Comparison of ENCODE assay signal across 26 mouse cellular contexts in the genomic region with DNA sequence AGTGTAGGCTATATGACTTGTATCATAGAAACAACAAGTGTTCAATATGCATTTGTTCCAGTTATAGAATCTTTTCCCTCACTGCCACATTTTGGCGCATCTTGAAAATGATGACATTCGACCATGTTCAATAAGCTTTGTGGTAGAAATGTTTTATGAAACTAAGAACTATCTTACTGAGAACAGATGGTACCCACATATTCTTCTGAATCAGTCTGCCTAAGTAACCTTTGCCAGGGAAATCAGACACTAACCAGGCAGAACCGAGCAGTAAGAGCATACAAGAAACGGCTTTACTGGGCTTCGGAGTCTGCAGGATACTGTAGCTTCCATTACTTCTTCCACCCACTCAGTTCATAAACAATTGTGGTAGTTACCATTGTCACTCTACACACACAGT.
DNase-seq lines count a peak whose midpoint lies in the region; ATAC-seq and TF ChIP-seq lines count a peak whose summit lies in the region.
"Had no signal": no experiment of that assay in that cellular context is flagged by ENCODE, and none has a peak within 500 bp of the region (broad histone marks: within the 10 kb centered on the region; RNA-seq: fewer than 3 reads in every experiment).

No protein-coding gene starts in this region.

- H3K9ac ChIP-seq in forebrain, postnatal 0 days = no peak overlapping the region
- H3K9ac ChIP-seq in forebrain, embryonic 12.5 days = no peak overlapping the region
- H3K9ac ChIP-seq in lung, postnatal 0 days (replicated peaks; ENCODE audit: low read depth) = no peak overlapping the region
- H3K9ac ChIP-seq: embryonic facial prominence, embryonic 12.5 days; embryonic facial prominence, embryonic 15.5 days; forebrain, embryonic 13.5 days; hindbrain, embryonic 13.5 days had no signal

- no peak overlapping the region for H3K27ac ChIP-seq in forebrain, postnatal 0 days (ENCODE audit: low read depth, low read length)
- no peak overlapping the region for H3K27ac ChIP-seq in forebrain, embryonic 12.5 days
- peak overlapping the region; percentile 46; the same call in 1 of the 2 replicates for H3K27ac ChIP-seq in left cerebral cortex, adult 2 months
- no peak overlapping the region for H3K27ac ChIP-seq in lung, postnatal 0 days (ENCODE audit: low read length)
- H3K27ac ChIP-seq: embryonic facial prominence, embryonic 12.5 days; embryonic facial prominence, embryonic 15.5 days; forebrain, embryonic 13.5 days; hindbrain, embryonic 10.5 days; hindbrain, embryonic 13.5 days had no signal

- intact Hi-C loops in left cerebral cortex, adult 2 months (cut with DNase I) = no loop called here

- TF ChIP-seq CTCF in forebrain, postnatal 0 days (IDR thresholded peaks at IDR 0.05; ENCODE audit: low read depth) = no peak
- TF ChIP-seq CTCF in left cerebral cortex, adult 2 months (IDR thresholded peaks at IDR 0.05) = no peak
- no peak for TF ChIP-seq CTCF in lung, postnatal 0 days (IDR thresholded peaks at IDR 0.05)

- peak; percentile 77 for ATAC-seq in forebrain, postnatal 0 days
- no peak for ATAC-seq in forebrain, embryonic 12.5 days (ENCODE audit: low FRiP score)
- ATAC-seq in lung, postnatal 0 days = no peak
- ATAC-seq: activated CD4-positive, CD25-positive, alpha-beta regulatory T cell, adult 4 months; forebrain, embryonic 13.5 days; forebrain, embryonic 16.5 days; hindbrain, embryonic 16.5 days had no signal

- no peaks in the 10 kb centered on the region for H3K27me3 ChIP-seq in forebrain, postnatal 0 days (ENCODE audit: insufficient read depth, low read length)
- H3K27me3 ChIP-seq in forebrain, embryonic 12.5 days = no peaks in the 10 kb centered on the region
- H3K27me3 ChIP-seq in lung, postnatal 0 days (replicated peaks; ENCODE audit: insufficient read depth, low read length) = no peaks in the 10 kb centered on the region
- H3K27me3 ChIP-seq: embryonic facial prominence, embryonic 12.5 days; embryonic facial prominence, embryonic 15.5 days; forebrain, embryonic 13.5 days; hindbrain, embryonic 13.5 days had no signal

- DNase-seq in forebrain, postnatal 0 days = peak; percentile 37
- DNase-seq in layer of hippocampus, adult 18-20 months (ENCODE audit: low spot score in 2 of 2) = peak; percentile 14 to 47
- DNase-seq in layer of hippocampus, adult 11-12 months (ENCODE audit: low spot score) = no peak
- no peak for DNase-seq in left cerebral cortex, adult 2 months (ENCODE audit: extremely low spot score in 1 of 2, low spot score in 2 of 2)
- DNase-seq in left cerebral cortex, adult 18-20 months (ENCODE audit: low spot score in 2 of 2) = no peak
- peak; percentile 46 for DNase-seq in telencephalon, adult 2 months (ENCODE audit: low read depth, low spot score)
- no peak for DNase-seq in lung, postnatal 0 days (ENCODE audit: low spot score)
- DNase-seq: adrenal gland, adult 8-10 months; adrenal gland, postnatal 25 days; cerebellum, adult 18-20 months; cerebellum, adult 9-10 months; cerebellum, postnatal 14 days; gastrocnemius, postnatal 10 days; gastrocnemius, postnatal 36 days; heart, postnatal 36 days had no signal

- no peak overlapping the region for H3K4me3 ChIP-seq in forebrain, postnatal 0 days (ENCODE audit: low read depth, low read length)
- H3K4me3 ChIP-seq in forebrain, embryonic 12.5 days (replicated peaks) = no peak overlapping the region
- no peak overlapping the region for H3K4me3 ChIP-seq in left cerebral cortex, adult 2 months
- H3K4me3 ChIP-seq in lung, postnatal 0 days (ENCODE audit: low read depth, low read length) = no peak overlapping the region
- H3K4me3 ChIP-seq: embryonic facial prominence, embryonic 12.5 days; embryonic facial prominence, embryonic 15.5 days; erythroblast, embryonic 14.5 days; forebrain, embryonic 13.5 days; hindbrain, embryonic 10.5 days; hindbrain, embryonic 13.5 days had no signal

- no peaks in the 10 kb centered on the region for H3K36me3 ChIP-seq in forebrain, postnatal 0 days (ENCODE audit: insufficient read depth)
- no peaks in the 10 kb centered on the region for H3K36me3 ChIP-seq in forebrain, embryonic 12.5 days (replicated peaks)
- no peaks in the 10 kb centered on the region for H3K36me3 ChIP-seq in lung, postnatal 0 days (ENCODE audit: insufficient read depth, low read length)
- H3K36me3 ChIP-seq: embryonic facial prominence, embryonic 12.5 days; embryonic facial prominence, embryonic 15.5 days; hindbrain, embryonic 10.5 days; hindbrain, embryonic 13.5 days had no signal

- H3K4me1 ChIP-seq in forebrain, postnatal 0 days (ENCODE audit: insufficient read depth) = no peaks in the 10 kb centered on the region
- peaks cover 5% of the 10 kb centered on the region; the same call in 1 of the 2 replicates for H3K4me1 ChIP-seq in forebrain, embryonic 12.5 days
- H3K4me1 ChIP-seq in lung, postnatal 0 days (ENCODE audit: insufficient read depth, low read depth, low read length) = no peaks in the 10 kb centered on the region
- H3K4me1 ChIP-seq: embryonic facial prominence, embryonic 12.5 days; embryonic facial prominence, embryonic 15.5 days had no signal

- no peak overlapping the region for H3K4me2 ChIP-seq in forebrain, postnatal 0 days (ENCODE audit: low read depth)
- H3K4me2 ChIP-seq in forebrain, embryonic 12.5 days = no peak overlapping the region
- no peak overlapping the region for H3K4me2 ChIP-seq in lung, postnatal 0 days (replicated peaks; ENCODE audit: low read depth, low read length)
- H3K4me2 ChIP-seq: embryonic facial prominence, embryonic 12.5 days; embryonic facial prominence, embryonic 15.5 days; forebrain, embryonic 13.5 days; heart, embryonic 11.5 days; hindbrain, embryonic 13.5 days had no signal

- 79% methylated on average over 5 of the region's 5 CpGs for WGBS in forebrain, postnatal 0 days
- 96% methylated on average over 5 of the region's 5 CpGs for WGBS in forebrain, embryonic 12.5 days
- 96% methylated on average over 5 of the region's 5 CpGs for WGBS in lung, postnatal 0 days

- no peaks in the 10 kb centered on the region for H3K9me3 ChIP-seq in forebrain, postnatal 0 days (ENCODE audit: low read length)
- H3K9me3 ChIP-seq in forebrain, embryonic 12.5 days = no peaks in the 10 kb centered on the region
- no peaks in the 10 kb centered on the region for H3K9me3 ChIP-seq in lung, postnatal 0 days (ENCODE audit: low read length)
- H3K9me3 ChIP-seq: embryonic facial prominence, embryonic 12.5 days; embryonic facial prominence, embryonic 15.5 days; forebrain, embryonic 13.5 days; hindbrain, embryonic 10.5 days; hindbrain, embryonic 13.5 days had no signal

- no peak for TF ChIP-seq EP300 in lung, postnatal 0 days (IDR thresholded peaks at IDR 0.05)

Comparison
In these comparisons a context has a peak if more than half of its experiments do, and no peak if none do; other contexts are left out.
1. DNase-seq: peak in forebrain, postnatal 0 days (single experiment), layer of hippocampus, adult 18-20 months (2 of 2) and telencephalon, adult 2 months (single experiment); none in layer of hippocampus, adult 11-12 months (single experiment), left cerebral cortex, adult 2 months (0 of 2), left cerebral cortex, adult 18-20 months (0 of 2) and lung, postnatal 0 days (single experiment).